Mouse (Mus musculus) C2C12 (cell line): ENCODE data around the gene Klhl22.

Source experiments
- CTCF ChIP-seq: IDR thresholded peaks from one replicate; pipeline ENCODE4 v1.5.1; 2011; ENCODE audit not compliant: control insufficient read depth, insufficient read depth, insufficient read length
- MAX ChIP-seq: IDR thresholded peaks from one replicate; pipeline ENCODE4 v1.6.1; 2011; ENCODE audit warnings: mild to moderate bottlenecking, control low read depth
- USF1 ChIP-seq: IDR thresholded peaks from one replicate; pipeline ENCODE4 v1.6.1; 2011; ENCODE audit warnings: low read depth, mild to moderate bottlenecking, control low read depth, moderate library complexity

- TF ChIP-seq CTCF (no peak), USF1 (no peak), MAX (peak; percentile 99)
Measured at GRCm38 (mm10) chr16:17809125-17809524, 49.7 kb downstream of the Klhl22 start.
